Mouse (Mus musculus): Measurements from ENCODE around the gene Apobec4.

GRCm38 (mm10) chr1:152727604-152728236, 22.6 kb upstream of the Apobec4 start:
- no peak for TF ChIP-seq CTCF (IDR thresholded peaks at IDR 0.05; ENCODE audit: low read depth, low read length)
- TF ChIP-seq POLR2A (IDR thresholded peaks at IDR 0.05; ENCODE audit: insufficient read depth, low read length): no peak
- TF ChIP-seq EP300 (IDR thresholded peaks at IDR 0.05; ENCODE audit: insufficient read depth, low read depth, low read length): no peak
